Mouse (Mus musculus) CD8-positive naive resting alpha-beta T cell, adult 2 months (primary cell): ENCODE measurements around the gene Cyp2g1.
"Not testable (repeated sequence)": the region's sequence is repeated elsewhere in the genome, so short reads cannot be mapped to it uniquely, and the experiment has no call there.

Source experiments
- DNase-seq, 2 experiments: peaks; one replicate each; pipeline ENCODE4 v3.0.0; 2022; ENCODE audit warnings: low read depth in 2 of 2, low spot score in 2 of 2

Cyp2g1 gene

DNA sequence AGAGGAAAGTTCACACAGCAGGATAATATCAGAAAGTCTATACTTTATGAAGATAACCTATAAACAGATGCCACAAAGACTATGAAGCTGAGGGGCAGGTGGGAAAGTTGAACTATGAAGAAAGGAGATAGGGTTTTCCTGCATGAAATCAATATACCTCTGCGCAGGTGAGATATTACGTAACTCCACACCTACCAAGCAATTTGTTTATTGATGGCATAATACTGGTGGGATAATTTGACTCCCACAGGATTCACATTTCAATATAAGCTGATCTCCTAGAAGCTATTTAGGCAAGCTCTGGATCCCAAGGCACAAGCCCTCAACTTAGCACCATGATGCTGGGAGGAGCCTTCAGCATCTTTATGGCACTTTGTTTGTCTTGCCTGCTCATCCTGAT is at the start of gene Cyp2g1:
Cyp2g1 (plus strand) TSS at position 301 of the 400 bp plus-strand sequence.
- no peak for DNase-seq

DNA sequence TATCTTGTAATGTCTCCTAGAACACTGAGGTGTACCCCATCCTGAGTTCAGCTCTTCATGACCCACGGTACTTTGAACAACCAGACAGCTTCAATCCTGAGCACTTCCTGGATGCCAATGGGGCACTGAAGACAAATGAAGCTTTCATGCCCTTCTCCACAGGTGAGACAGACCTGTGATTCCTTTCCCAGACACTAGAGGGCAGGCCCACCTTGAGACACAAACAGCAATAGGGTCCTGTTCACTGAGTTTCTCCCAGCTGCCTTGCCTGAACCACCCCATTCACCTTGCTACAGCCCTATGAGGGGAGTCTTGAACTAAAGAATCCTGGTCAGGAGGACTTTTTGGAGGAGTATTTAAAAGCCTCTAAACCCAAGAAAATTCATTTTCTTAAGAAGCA is 41.6 kb upstream of the Cyp2g1 start:
- DNase-seq = no peak

DNA sequence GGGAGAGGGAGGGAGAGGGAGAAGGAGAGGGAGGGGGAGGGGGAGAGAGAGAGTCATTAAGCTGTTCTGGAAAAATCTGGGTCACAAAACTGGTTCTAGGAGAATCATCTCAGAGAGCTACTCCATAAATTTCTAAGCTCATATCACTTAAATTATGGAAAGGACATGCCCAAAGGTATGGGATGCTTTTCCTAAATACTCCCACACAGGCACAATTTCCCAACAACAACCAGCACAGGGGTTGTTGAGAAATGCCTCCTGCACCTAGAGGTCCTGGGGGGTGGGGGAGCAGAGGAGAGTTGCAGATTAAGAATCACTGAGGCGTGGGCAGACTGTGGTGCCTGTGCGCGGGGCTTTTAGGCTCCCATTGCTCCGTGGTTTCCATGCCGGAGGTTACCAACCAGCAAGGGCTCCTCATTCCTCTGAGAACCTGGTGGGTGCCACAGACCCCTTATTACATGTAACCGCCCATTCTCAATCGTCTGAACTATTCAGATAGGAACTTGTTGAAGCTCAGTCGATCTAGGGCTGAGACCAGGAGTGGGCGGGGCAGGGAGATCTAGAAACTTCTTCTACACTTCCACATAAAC is 38.7 kb upstream of the Cyp2g1 start:
- no peak for DNase-seq

DNA sequence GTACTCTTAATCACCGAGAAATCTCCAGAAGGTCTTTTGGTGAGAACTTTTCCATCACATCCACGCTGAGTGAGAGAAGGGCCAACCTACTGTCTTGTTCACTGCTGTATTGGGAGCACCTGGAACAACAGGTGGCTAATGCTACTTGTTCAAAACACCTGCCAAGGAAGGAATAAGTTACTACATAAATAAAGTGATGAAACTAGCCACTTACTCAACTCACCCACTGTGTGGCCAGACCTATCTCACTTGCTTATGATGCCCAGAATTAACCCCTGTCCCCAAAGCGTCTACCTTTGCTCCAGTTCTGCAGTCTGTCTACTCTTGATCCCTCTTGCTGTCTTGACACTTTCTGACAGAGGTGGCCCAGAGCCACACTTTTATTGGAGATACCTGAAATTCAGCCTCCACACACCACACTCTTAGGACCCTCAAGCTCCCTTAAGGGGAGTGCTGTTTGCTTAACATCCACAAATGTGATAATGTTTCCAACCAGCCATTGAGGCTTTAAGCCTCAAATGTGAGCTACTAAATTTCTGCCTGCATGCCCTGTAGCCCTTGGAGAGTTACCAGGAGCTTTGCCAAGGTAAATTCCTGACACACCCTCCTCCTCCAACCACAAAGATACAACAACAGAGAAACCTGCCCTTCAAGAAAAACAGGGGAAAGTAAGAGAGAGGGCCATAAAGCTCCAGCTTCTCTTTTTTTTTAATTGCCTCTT is 35.7 kb upstream of the Cyp2g1 start:
- DNase-seq = no peak

DNA sequence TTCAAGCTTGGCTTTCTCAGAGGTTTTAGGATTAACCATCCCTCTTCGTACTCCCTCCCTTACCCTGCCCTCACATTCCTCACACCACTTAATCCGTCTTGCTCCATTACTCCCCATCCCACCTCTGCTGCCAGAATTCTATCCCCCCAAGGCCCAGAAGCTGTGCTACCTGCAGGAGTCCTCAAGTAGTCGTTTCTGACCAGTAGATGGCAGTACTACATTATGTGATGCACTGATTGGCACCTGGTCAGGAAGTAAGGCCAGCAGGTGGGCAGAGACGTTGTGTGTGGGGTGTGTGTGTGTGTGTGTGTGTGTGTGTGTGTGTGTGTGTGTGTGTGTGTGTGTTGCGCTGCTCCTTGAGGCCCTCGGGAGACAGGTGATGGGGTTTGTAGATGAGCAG is 32.8 kb upstream of the Cyp2g1 start:
- DNase-seq = no peak

DNA sequence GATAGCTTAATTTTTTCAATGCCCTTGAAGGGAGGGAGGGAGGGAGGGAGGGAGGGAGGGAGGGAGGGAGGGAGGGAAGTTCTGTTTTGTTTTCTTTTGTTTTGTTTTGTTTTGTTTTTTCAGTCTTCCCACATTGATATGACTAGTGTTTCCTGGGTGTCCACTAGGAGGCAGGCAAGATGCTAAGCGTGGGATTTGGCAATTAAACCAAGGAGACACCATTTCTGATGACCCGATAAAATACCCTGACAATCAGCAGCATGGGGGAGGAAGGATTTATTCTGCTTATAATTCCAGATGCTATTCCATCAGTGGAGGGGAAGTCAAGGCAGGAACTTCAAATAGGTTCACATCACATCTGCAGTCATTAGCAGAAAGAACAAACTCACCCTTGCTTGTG is 30.9 kb upstream of the Cyp2g1 start:
- DNase-seq = no peak

DNA sequence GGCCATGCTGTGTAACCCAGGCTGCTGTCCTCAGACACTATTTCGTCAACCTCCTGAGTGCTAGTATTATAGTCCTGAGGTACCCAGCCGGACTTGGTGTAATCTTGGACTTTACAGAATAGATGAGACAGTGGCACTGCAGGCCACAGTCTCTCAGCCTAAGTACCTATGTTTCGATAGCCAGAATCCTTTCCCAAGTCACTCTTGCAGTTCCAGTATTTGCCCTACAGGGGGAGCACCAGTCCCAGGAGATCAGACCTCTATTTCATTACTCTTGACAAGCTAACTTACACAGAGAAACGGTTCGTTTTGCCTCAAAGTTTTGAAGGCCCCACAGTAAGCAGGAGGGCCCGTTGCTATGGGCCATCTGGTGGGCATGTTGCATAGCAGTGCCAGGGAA is 30.2 kb upstream of the Cyp2g1 start:
- DNase-seq = no peak

DNA sequence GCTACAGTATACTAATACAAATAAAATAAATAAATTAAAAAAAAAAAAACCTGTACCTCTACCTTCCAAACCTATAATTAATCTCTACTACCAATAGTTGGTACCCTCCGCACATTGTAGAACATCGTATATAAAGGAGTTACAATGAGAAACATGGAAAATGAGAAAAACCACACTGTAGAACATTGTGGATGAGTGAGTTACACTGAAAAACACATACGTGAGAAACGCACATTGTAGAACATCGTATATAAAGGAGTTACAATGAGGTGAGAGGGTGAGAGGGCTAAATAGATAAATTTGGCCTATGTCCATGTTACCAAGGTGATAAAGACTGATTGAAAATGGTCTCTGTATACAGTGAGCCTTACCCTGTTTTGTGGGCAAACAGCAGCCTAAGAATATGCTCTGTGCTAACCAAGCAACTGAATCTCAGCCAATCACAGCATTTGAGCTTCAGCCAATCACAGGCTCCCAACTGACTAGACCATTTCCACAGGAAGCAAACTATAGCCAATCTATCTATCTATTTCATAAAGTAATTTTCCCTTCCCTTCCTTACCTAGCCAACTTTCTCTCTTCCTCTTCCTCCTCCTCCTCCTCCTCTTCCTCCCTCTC is 28.8 kb upstream of the Cyp2g1 start:
- no peak for DNase-seq

DNA sequence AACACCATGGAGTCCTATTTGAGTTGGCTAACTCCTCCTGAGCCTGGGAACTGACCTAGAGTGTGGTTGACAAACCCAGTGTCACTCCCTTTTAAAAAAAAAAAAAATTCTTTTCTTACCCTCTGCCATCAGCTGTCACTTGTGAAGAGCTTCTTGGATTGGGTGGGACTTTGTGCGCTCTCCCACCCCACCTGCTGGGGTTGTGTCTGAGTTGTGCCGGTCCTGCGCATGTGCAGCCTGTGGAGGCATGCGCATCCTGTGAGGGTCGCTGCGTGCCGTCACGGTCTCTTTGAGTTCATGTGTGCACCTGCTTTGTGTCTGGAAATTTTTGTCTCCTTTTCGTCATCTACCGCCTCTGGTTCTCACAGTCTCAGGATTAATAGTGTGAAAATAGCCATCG is 28.2 kb upstream of the Cyp2g1 start:
- DNase-seq = no peak

DNA sequence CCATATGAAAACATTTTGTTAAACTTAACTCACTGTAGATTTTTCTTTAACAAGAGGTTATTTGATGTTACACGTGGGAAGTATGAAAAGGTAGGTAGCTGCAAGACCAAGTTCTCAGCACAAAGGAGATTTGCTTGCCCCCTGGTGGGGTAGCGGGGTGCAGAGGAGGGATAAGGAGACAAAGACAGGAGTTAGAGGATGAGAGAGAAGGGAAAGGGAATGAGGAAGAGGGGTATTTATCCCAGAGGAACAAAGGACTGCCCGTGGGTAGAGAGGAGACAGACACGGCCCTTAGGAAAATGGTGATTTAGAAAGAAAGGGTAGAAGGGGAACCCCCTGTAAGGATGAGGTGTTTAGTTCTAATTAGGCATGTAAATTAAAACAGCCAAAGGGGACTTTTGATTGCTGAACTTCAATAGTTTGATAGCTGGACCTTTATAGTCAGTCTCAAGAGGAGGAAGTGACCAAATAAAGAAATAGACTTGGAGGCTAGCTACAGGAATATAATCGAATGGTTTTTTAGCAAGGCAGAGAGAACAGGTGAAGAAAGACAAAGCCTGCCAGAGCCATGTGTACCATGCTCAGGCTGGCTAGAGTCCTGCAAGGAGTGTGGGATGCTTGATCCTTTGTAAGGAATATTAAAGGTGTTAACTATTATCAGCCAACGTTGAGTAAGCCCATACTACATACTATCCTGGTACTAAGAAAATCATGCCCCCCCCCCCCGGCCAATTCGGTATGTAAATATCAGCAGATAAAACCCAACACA is 27.5 kb upstream of the Cyp2g1 start:
- DNase-seq = no peak

DNA sequence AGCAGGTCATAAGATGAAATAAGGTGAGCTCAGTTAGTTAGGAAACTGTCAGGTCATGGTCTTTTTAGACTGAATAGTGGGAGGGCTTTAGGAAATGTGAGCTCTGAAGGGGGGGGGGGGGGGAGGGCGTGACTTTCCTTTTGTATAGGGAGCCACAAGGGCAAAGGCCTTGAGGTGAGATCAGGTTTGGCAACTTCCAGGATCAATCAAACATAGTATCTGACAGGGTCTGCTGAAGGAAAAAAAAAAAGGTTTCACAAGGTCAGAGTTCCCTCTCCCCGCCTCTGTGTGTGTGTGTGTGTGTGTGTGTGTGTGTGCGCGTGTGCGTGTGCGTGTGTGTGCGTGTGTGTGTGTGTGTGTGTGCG is 26.9 kb upstream of the Cyp2g1 start:
- DNase-seq = no peak

DNA sequence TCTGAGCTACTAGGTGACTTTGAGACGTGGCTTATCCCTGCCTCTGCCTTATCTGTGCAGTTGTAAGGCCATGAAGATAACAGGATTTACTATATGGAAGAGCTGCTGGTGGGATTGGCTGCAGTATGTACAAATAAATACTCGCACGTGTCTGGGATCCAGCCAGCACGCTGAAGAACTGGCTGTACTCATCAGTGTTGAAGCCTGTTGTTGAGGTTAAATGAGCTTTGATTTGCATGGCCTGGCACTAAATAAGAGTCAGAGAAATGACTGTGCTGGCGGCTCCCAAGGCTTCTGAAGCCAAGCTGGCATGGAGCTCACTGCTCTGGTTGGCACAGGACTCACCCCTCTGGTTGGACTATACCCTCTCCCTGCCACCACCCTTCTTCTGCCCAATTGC is 25.5 kb upstream of the Cyp2g1 start:
- no peak for DNase-seq

DNA sequence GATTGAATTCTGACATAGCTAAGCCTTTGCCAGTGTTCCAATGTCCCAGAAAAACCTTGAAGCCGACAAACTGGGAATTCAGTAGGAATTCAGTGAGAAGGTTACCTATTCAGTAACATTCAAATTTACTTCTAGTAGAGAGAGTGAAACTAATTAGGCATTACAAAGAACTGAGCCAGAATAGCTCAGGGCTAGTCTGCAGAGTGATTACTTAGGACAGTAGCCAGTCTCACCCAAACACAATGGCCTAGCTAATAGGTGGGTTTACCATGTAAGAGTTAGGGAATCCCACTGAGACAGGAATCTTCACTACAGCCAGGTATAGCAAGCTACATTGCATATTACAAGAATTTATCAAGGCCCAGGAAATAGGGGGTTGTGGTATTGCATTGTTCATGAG is 22.7 kb upstream of the Cyp2g1 start:
- DNase-seq = not testable (repeated sequence)

DNA sequence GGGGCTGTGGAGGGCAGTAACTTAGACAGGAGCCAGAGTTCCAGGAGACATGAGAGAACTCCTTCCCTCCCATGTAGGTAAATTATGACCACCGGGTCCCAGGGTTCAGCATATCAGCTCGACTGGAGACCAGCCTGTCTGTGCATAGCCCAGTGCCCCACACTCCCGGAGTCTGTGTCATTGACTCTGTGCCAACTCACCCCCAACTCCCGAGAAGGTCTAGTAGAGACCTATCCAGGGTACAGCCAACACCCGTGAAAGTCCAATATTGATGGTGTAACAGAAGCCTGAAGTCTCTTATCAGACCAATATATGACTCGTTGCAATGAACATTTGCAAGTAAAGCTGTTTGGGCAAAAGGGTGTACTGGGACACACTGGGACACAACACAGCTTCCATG is 18.7 kb upstream of the Cyp2g1 start:
- DNase-seq = no peak

DNA sequence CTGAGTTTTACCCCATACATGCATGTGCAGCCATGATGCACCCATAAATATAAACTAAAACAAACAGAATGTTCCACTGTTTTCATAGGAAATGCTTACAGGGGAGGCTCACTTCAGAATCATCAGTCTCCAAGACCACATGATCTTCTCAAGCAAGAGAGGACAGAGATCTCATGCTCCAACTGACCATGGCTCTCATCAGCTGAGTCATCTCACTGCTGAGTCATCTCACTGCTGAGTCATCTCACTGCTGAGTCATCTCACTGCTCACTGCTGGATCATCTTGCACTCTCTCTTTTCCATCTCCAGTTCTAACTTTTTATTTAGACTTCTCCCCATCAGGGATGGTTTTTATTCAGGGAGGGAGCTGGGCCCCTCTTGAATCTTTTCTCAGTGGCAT is 8.6 kb upstream of the Cyp2g1 start:
- DNase-seq = no peak

DNA sequence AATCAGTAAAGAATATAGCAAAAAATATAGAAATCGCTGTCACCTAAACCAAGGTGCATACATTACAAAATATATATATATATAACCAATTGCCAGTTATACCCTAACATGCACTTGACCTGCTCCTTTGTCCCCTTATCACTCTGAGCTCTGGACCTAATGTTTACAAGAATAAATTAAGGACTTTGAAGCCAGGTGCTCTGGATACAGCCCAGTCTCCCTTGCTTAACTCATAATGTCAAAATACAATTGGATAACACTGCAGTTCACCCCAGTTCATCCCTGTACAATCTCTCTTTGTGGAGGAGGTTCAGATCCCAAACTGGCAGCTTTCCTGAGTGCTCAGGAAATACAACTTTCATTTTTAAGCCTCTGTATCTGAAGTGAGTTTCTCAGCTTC is 7.7 kb upstream of the Cyp2g1 start:
- no peak for DNase-seq

DNA sequence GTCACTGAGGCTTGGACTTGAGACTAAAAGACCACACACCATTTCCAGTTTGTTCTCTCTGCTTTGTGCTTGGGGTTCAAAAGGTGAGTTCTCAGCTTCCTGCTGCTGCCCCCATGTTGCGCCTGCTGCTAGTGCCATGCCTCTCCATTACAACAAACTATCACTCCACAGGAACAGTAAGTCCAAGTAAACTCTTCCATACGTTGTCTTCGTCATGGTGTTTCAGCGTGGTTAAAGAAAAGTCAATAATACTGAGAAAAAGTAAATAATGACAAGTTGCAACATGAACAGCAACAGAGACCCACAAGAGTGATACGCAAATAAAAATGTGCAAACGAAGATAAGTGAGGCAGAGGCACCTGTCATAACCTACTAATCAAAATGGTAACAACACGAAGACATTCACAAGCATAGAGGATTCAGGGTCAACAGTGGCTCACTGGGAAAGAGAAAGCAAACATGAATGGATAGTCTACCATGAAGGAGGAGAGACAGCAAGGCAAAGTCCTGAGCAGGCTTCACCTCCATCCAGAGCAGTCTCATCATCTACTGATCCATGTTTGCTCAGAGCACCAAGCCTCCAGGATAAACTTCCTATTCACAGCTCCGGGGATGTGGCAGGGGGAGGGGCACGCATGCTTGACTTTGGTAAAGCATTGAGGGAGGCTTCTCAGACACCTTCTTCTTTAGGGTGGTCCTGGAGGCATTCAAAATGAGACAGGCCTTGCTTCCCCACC is 23.0 kb downstream of the Cyp2g1 start:
- DNase-seq = not testable (repeated sequence)

DNA sequence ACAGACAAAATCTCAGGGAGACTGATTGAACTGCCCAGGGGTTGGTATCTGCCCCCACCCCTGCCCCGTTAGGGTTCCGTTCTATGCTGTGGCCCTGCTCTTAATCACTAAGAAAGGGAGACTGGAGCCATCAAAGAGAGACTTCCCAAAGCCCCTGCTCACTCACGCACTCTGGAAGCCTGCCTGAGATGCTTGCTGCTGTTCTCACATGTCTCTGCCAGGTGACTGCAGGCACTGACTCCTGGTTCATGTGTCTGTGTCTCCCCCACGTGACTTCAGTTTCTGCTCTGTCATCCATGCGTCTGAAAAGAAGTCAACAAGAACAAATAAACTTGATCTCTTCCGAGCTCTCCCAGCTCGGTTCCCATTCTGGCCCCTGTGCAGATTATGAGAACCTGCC is 24.0 kb downstream of the Cyp2g1 start:
- not testable (repeated sequence) for DNase-seq

DNA sequence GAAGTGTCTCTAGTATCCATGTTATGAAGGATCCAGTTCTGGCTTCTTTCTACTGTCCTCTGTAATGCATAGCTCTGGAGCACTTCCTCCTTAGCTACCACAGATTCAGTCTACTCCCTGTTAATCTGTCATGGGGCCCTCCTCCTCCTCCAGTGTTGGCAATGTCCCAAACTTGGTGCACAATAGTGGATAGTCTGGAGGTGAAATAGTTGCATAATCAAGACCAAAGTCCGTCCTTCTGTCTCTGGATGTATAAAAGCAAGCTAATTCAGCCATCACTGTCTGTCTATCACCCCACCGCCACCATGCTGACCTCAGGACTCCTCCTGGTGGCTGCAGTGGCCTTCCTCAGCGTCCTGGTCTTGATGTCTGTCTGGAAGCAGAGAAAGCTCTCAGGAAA is 26.4 kb downstream of the Cyp2g1 start, which contains the start of gene Cyp2a5:
Cyp2a5 (plus strand) TSS at position 247 of the 400 bp plus-strand sequence.
- DNase-seq = not testable (repeated sequence)

DNA sequence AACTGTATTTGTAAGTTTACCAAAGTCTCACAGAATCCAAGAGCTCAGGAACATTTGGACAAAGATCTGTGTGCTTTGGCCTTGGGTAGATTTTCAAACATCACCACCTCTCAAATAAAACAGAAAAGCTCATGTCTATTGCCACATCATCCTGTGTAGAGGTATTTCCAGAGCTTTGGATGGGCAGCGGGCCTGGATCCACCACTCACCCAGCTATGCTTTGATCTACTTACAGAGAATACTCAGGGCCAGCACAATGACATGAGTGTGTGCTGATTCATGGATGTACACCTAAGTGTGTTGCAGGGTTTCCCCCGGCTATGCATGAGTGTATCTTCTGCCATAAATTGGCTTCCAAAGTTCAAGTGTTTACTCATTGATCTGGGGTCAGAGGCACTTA is 34.7 kb downstream of the Cyp2g1 start:
- DNase-seq = not testable (repeated sequence)

DNA sequence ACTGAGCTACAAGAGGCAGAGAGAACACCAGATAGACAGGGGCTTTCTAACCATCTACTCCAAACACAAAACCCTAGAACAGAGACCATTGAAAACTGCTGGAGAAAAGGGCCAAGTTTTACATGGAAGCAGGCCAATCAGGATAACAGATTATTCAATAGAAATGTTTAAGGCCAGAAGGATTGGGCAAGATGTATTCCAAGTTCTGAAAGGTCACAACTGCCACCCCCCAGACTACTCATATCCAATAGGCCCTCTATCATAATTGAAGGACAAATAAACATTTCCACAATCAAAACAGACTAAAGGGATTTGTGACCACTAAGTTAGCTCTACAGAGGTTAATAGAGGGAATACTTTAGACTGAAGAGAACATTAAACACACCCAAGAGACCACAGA is 41.4 kb downstream of the Cyp2g1 start:
- not testable (repeated sequence) for DNase-seq
